ENCODE assay signal across 15 mouse cellular contexts in genomic region chr11:116808811-116809395, GRCm38 (mm10). TPM values are rescaled to one million over a fixed set of nuclear protein-coding genes. Genes with fewer than 3 reads are reported as not detected.
DNase-seq lines count a peak whose midpoint lies in the region; ATAC-seq and TF ChIP-seq lines count a peak whose summit lies in the region.
"Had no signal": no experiment of that assay in that cellular context is flagged by ENCODE, and none has a peak within 500 bp of the region (broad histone marks: within the 10 kb centered on the region; RNA-seq: fewer than 3 reads in every experiment).

No protein-coding gene starts in this region.

- WGBS in midbrain, embryonic 10.5 days = 79% methylated on average over 11 of the region's 11 CpGs
- WGBS in midbrain, embryonic 16.5 days = 78% methylated on average over 11 of the region's 11 CpGs
- WGBS in hindbrain, embryonic 13.5 days = 75% methylated on average over 11 of the region's 11 CpGs

- DNase-seq in gastrocnemius, adult 2 months = no peak
- no peak for DNase-seq in gastrocnemius, adult 8-10 months (ENCODE audit: low spot score in 2 of 2)
- no peak for DNase-seq in midbrain, embryonic 10.5 days (ENCODE audit: low spot score)
- peak; percentile 22 for DNase-seq in ES-CJ7 (ENCODE audit: low read depth, low spot score)
- no peak for DNase-seq in thymus, postnatal 4 days

- H3K4me3 ChIP-seq in gastrocnemius, adult 2 months = no peak overlapping the region
- H3K4me3 ChIP-seq in midbrain, embryonic 10.5 days = no peak overlapping the region
- H3K4me3 ChIP-seq in midbrain, embryonic 16.5 days (ENCODE audit: low read depth, low read length) = no peak overlapping the region
- H3K4me3 ChIP-seq in hindbrain, embryonic 13.5 days = no peak overlapping the region
- H3K4me3 ChIP-seq: heart, adult 2 months; limb, embryonic 15.5 days had no signal

- H3K4me2 ChIP-seq in midbrain, embryonic 16.5 days (ENCODE audit: low read length) = no peak overlapping the region
- H3K4me2 ChIP-seq in hindbrain, embryonic 13.5 days = no peak overlapping the region
- H3K4me2 ChIP-seq: limb, embryonic 15.5 days had no signal

- TF ChIP-seq CTCF in gastrocnemius, adult 2 months (IDR thresholded peaks at IDR 0.05) = no peak

- ATAC-seq in midbrain, embryonic 16.5 days = no peak
- ATAC-seq in hindbrain, embryonic 13.5 days (ENCODE audit: low FRiP score) = no peak

- peak overlapping the region; percentile 80; the same call in 1 of the 2 replicates for H3K27ac ChIP-seq in gastrocnemius, adult 2 months
- peak overlapping the region; percentile 89 for H3K27ac ChIP-seq in midbrain, embryonic 10.5 days (replicated peaks)
- no peak overlapping the region for H3K27ac ChIP-seq in midbrain, embryonic 16.5 days (ENCODE audit: low read length)
- peak overlapping the region; percentile 100 for H3K27ac ChIP-seq in hindbrain, embryonic 13.5 days
- H3K27ac ChIP-seq: heart, adult 2 months; limb, embryonic 15.5 days; macrophage had no signal

- no peaks in the 10 kb centered on the region for H3K9me3 ChIP-seq in midbrain, embryonic 10.5 days (replicated peaks)
- no peaks in the 10 kb centered on the region for H3K9me3 ChIP-seq in midbrain, embryonic 16.5 days (replicated peaks; ENCODE audit: control insufficient read depth, low read length, poor library complexity, severe bottlenecking)
- no peaks in the 10 kb centered on the region for H3K9me3 ChIP-seq in hindbrain, embryonic 13.5 days
- H3K9me3 ChIP-seq: limb, embryonic 15.5 days had no signal

- H3K36me3 ChIP-seq in midbrain, embryonic 10.5 days = peaks cover 3% of the 10 kb centered on the region; the same call in 1 of the 2 replicates
- H3K36me3 ChIP-seq in midbrain, embryonic 16.5 days (ENCODE audit: control insufficient read depth, insufficient read depth, low read length) = no peaks in the 10 kb centered on the region
- no peaks in the 10 kb centered on the region; the same call in 1 of the 2 replicates for H3K36me3 ChIP-seq in hindbrain, embryonic 13.5 days

- peaks cover 11% of the 10 kb centered on the region for H3K27me3 ChIP-seq in midbrain, embryonic 10.5 days (ENCODE audit: low read depth, poor library complexity, severe bottlenecking)
- H3K27me3 ChIP-seq in midbrain, embryonic 16.5 days (ENCODE audit: control insufficient read depth, insufficient read depth, low read depth, low read length) = no peaks in the 10 kb centered on the region
- H3K27me3 ChIP-seq in hindbrain, embryonic 13.5 days = no peaks in the 10 kb centered on the region

- intact Hi-C loops in gastrocnemius, adult 2 months (cut with DNase I) = loop anchor here (1.0 to 2.0 kb wide), 3 partner anchors 138 to 222 kb away; partner anchors contain the start of gene Aanat

- H3K4me1 ChIP-seq in midbrain, embryonic 10.5 days = peaks cover 68% of the 10 kb centered on the region
- peaks cover 39% of the 10 kb centered on the region for H3K4me1 ChIP-seq in midbrain, embryonic 16.5 days (ENCODE audit: control insufficient read depth, insufficient read depth, low read length)
- H3K4me1 ChIP-seq in hindbrain, embryonic 13.5 days (replicated peaks) = peaks cover 64% of the 10 kb centered on the region

- no peak overlapping the region for H3K9ac ChIP-seq in midbrain, embryonic 16.5 days (ENCODE audit: low read depth, low read length)
- peak overlapping the region; percentile 60; the same call in 1 of the 2 replicates for H3K9ac ChIP-seq in hindbrain, embryonic 13.5 days
- H3K9ac ChIP-seq: limb, embryonic 15.5 days had no signal

RNA-seq across cellular contexts. Expression of gene Mxra7, which starts 18.9 kb away (rescaled TPM):
- total RNA-seq in gastrocnemius, adult 2 months (2021) = 10 to 100 TPM in 1 of 2 experiments, 1 to 10 TPM in 1; 6.7 to 12.7 TPM
- total RNA-seq in gastrocnemius, adult 8-10 months (2022) = 1 to 10 TPM; 5.4 to 9.4 (median 8.1) TPM
- 28.1 and 29.1 TPM in 2 replicates for polyA plus RNA-seq in midbrain, embryonic 10.5 days (2016; fragmentation: Nextera tagmentation; extraction: Ambion mirVana)
- polyA plus RNA-seq in midbrain, embryonic 16.5 days (2015; fragmentation: Nextera tagmentation; extraction: Ambion mirVana) = 21.8 and 22.6 TPM in 2 replicates
- 62.6 and 67.2 TPM in 2 replicates for polyA plus RNA-seq in hindbrain, embryonic 13.5 days (2015; fragmentation: Nextera tagmentation; extraction: Ambion mirVana)
- polyA plus RNA-seq: macrophage had no signal

RNA-seq across cellular contexts. Expression of gene St6galnac1, which starts 33.6 kb away (rescaled TPM):
- total RNA-seq in gastrocnemius, adult 2 months (2021) = not detected
- total RNA-seq in gastrocnemius, adult 8-10 months (2022) = not detected
- polyA plus RNA-seq in midbrain, embryonic 10.5 days (2016; fragmentation: Nextera tagmentation; extraction: Ambion mirVana) = not detected in 2 replicates
- 0.09 TPM in 1 of 2 replicates, not detected in the other for polyA plus RNA-seq in midbrain, embryonic 16.5 days (2015; fragmentation: Nextera tagmentation; extraction: Ambion mirVana)
- polyA plus RNA-seq in hindbrain, embryonic 13.5 days (2015; fragmentation: Nextera tagmentation; extraction: Ambion mirVana) = not detected in 2 replicates
- total RNA-seq: adrenal gland, postnatal 14 days; heart, adult 2 months; heart, postnatal 14 days; layer of hippocampus, postnatal 10 days; left cerebral cortex, postnatal 14 days had no signal
- polyA plus RNA-seq: cerebellum, adult 2 months; heart, adult 2 months; limb, embryonic 15.5 days; macrophage had no signal

RNA-seq across cellular contexts. Expression of gene Mettl23, which starts 34.2 kb away (rescaled TPM):
- 10 to 100 TPM; 35.4 to 42.9 TPM for total RNA-seq in gastrocnemius, adult 2 months (2021)
- total RNA-seq in gastrocnemius, adult 8-10 months (2022) = 10 to 100 TPM; 44.9 to 48.8 (median 45.4) TPM
- 68.5 and 70.3 TPM in 2 replicates for polyA plus RNA-seq in midbrain, embryonic 10.5 days (2016; fragmentation: Nextera tagmentation; extraction: Ambion mirVana)
- 65.2 and 67.4 TPM in 2 replicates for polyA plus RNA-seq in midbrain, embryonic 16.5 days (2015; fragmentation: Nextera tagmentation; extraction: Ambion mirVana)
- 79.3 and 83.2 TPM in 2 replicates for polyA plus RNA-seq in hindbrain, embryonic 13.5 days (2015; fragmentation: Nextera tagmentation; extraction: Ambion mirVana)

RNA-seq across cellular contexts. Expression of gene Jmjd6, which starts 34.3 kb away (rescaled TPM):
- total RNA-seq in gastrocnemius, adult 2 months (2021) = 10 to 100 TPM; 21.7 to 30.4 TPM
- total RNA-seq in gastrocnemius, adult 8-10 months (2022) = 10 to 100 TPM; 17.7 to 27.2 (median 21.4) TPM
- 92.5 and 102 TPM in 2 replicates for polyA plus RNA-seq in midbrain, embryonic 10.5 days (2016; fragmentation: Nextera tagmentation; extraction: Ambion mirVana)
- 66.3 and 73.0 TPM in 2 replicates for polyA plus RNA-seq in midbrain, embryonic 16.5 days (2015; fragmentation: Nextera tagmentation; extraction: Ambion mirVana)
- polyA plus RNA-seq in hindbrain, embryonic 13.5 days (2015; fragmentation: Nextera tagmentation; extraction: Ambion mirVana) = 70.4 and 74.7 TPM in 2 replicates

RNA-seq across cellular contexts. Expression of gene Mfsd11, which starts 43.3 kb away (rescaled TPM):
- total RNA-seq in gastrocnemius, adult 2 months (2021) = 10 to 100 TPM; 21.5 to 23.9 TPM
- total RNA-seq in gastrocnemius, adult 8-10 months (2022) = 10 to 100 TPM; 21.7 to 23.9 (median 22.7) TPM
- polyA plus RNA-seq in midbrain, embryonic 10.5 days (2016; fragmentation: Nextera tagmentation; extraction: Ambion mirVana) = 27.9 and 31.7 TPM in 2 replicates
- polyA plus RNA-seq in midbrain, embryonic 16.5 days (2015; fragmentation: Nextera tagmentation; extraction: Ambion mirVana) = 56.1 and 56.2 TPM in 2 replicates
- 48.0 and 53.9 TPM in 2 replicates for polyA plus RNA-seq in hindbrain, embryonic 13.5 days (2015; fragmentation: Nextera tagmentation; extraction: Ambion mirVana)
